Mouse (Mus musculus) forebrain, embryonic 11.5 days (tissue): Measurements from ENCODE around the gene Zfp691. TPM values are rescaled to one million over a fixed set of nuclear protein-coding genes. Genes with fewer than 3 reads are reported as not detected.

ENCODE experiments used
- ATAC-seq: fragments of 200-750 bp; cut with Nextera tagmentation; replicated peaks from 2 replicates; pipeline ENCODE4 v1.8.0; 2017; ENCODE audit warnings: moderate TSS enrichment; ENCODE audit not compliant: low FRiP score
- DNase-seq: peaks from one replicate; pipeline ENCODE4 v3.0.0-alpha.2; 2017; ENCODE audit warnings: low spot score
- H3K27ac ChIP-seq: fragments of 300-500 bp; sonication (generic); 2 replicates; pipeline ENCODE4 v1.5.1; 2014; ENCODE audit warnings: low read depth, low read length
- H3K27me3 ChIP-seq: fragments of 300-500 bp; sonication (generic); 2 replicates; pipeline ENCODE4 v1.6.1; 2014; ENCODE audit warnings: mild to moderate bottlenecking, low read length, mixed read lengths; ENCODE audit not compliant: control insufficient read depth, insufficient read depth
- H3K36me3 ChIP-seq: fragments of 300-500 bp; sonication (generic); 2 replicates; pipeline ENCODE4 v1.6.1; 2014; ENCODE audit warnings: mild to moderate bottlenecking, low read length, moderate library complexity, mixed read lengths; ENCODE audit not compliant: control insufficient read depth, insufficient read depth
- H3K4me1 ChIP-seq: fragments of 300-500 bp; sonication (generic); replicated peaks from 2 replicates; pipeline ENCODE4 v1.6.1; 2014; ENCODE audit warnings: low read length, mixed read lengths; ENCODE audit not compliant: control insufficient read depth, insufficient read depth
- H3K4me2 ChIP-seq: fragments of 300-500 bp; sonication (generic); 2 replicates; pipeline ENCODE4 v1.6.1; 2014; ENCODE audit warnings: low read depth, mild to moderate bottlenecking, low read length, moderate library complexity, mixed read lengths; ENCODE audit not compliant: severe bottlenecking
- H3K4me3 ChIP-seq: fragments of 300-500 bp; sonication (generic); 2 replicates; pipeline ENCODE4 v1.5.1; 2014; ENCODE audit warnings: low read depth, low read length
- H3K9ac ChIP-seq: fragments of 300-500 bp; sonication (generic); 2 replicates; pipeline ENCODE4 v1.6.1; 2014; ENCODE audit warnings: low read length
- H3K9me3 ChIP-seq: fragments of 300-500 bp; sonication (generic); 2 replicates; pipeline ENCODE4 v1.6.1; 2016; ENCODE audit warnings: low read length, mixed read lengths; ENCODE audit not compliant: control insufficient read depth
- WGBS: fragments of 180-500 bp; shearing (Covaris S2); extraction: QIAGEN DNeasy Blood & Tissue Kit; methylation state at CpG from one replicate; pipeline ENCODE4 v1.1.7; 2014; 5-methylcytosine and 5-hydroxymethylcytosine counted together
- polyA plus RNA-seq: library from polyadenylated mRNA; unstranded; fragments of >200 nt; fragmentation: Nextera tagmentation; extraction: Ambion mirVana; gene quantifications from 2 replicates; pipeline ENCODE4 v1.2.1, GENCODE M21; 2014

Zfp691 gene
- 10.5 and 11.1 TPM in 2 replicates for polyA plus RNA-seq

DNA sequence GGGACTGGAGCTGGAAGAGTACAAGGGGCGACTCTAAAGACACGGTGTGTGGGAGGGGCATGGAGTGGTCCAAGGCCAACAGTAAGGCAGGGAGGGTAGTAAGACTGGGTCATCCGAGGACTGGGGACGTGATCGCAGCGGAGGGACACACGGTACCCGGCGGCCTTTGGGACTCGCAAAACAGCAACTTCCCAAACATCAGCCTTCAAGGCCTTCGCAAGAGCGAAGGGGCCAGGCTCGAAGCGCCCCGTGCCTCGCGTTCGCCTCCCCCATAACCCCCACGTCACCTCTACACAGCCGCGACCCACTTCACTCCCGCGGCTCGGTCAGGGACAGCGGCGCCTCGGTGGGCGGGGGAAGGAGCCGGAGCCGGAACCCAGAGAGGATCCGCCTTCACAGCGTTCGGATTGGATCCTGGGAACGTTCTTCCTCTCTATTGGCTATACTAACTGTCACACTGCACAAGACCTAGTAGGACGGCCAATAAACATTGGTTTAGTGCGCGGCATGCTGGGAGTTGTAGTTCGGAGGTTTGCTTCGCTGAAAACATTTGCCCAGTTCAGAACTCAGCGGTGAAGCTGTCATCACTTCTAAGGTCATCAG is at the start of gene Zfp691:
TSS of gene Zfp691 (minus strand) at position 345 of the 603 bp plus-strand sequence.
- Histone ChIP-seq H3K4me1 (peaks cover 4% of the 10 kb centered on the region; the same call in 1 of the 2 replicates), H3K27ac (no peak within 1 kb of the TSS), H3K27me3 (no peaks in the 10 kb centered on the region), H3K9ac (peak within 1 kb of the TSS; percentile 73), H3K36me3 (peaks cover 3% of the 10 kb centered on the region; the same call in 1 of the 2 replicates), H3K4me3 (peak within 1 kb of the TSS; percentile 75), H3K9me3 (no peaks in the 10 kb centered on the region), H3K4me2 (peak within 1 kb of the TSS; percentile 74)
- DNase-seq (peak; percentile 92), ATAC-seq (peak; percentile 99)
- WGBS, result under 1% methylated on average over 40 of the region's 40 CpGs

DNA sequence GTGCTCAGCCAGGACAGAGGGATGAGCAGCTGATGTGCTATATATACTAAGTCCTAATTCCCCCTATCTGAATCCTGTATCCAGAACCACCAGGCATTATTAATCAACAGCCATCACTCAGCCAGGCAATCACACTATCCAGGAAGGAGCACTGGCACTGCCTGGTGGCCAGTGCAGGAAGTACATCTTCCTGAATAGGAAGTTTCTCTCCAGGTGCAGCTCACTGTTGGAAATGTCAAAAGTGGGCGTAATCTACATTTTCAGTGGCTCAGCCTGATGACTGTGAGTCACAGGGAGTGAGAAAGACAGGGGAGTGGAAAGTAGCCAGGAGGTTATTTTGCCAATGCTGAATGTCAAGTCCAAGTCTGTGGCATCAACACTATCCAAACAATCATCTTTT is 49.7 kb upstream of the Zfp691 start:
- 86% methylated on average over 1 of the region's 1 CpGs for WGBS
- ATAC-seq (0 out of 2 replicates have a peak, but pooled peaks have one; percentile 24), DNase-seq (no peak)
- Histone ChIP-seq H3K9ac (no peak overlapping the region), H3K4me3 (no peak overlapping the region), H3K9me3 (no peaks in the 10 kb centered on the region), H3K4me1 (no peaks in the 10 kb centered on the region), H3K36me3 (peaks cover 4% of the 10 kb centered on the region; the same call in 1 of the 2 replicates), H3K4me2 (no peak overlapping the region), H3K27ac (no peak overlapping the region), H3K27me3 (no peaks in the 10 kb centered on the region)

DNA sequence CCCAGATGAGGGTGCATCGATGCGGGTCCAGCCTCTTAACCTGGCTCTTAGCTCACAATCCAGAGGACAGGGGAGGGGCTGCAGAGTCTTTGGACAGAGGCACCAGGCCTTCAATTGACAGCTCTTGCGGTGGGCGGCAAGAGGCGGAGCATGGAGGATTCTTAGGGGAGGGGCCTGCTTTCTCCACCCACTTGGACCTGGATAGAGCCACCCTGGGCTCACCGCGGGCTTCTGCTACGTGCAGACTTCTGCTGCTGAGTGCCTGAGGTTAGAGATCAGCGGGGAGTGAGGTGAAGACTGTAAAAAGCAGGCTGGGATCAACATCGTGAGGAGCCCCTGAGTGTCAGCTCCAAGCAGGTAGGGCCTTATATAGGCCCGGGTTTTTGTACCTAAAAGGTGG is 44.2 kb upstream of the Zfp691 start, which contains the start of gene Tmem269:
TSS of gene Tmem269 (minus strand) at position 49 of the 400 bp plus-strand sequence.
- Histone ChIP-seq H3K36me3 (no peaks in the 10 kb centered on the region), H3K27ac (no peak within 1 kb of the TSS), H3K9me3 (no peaks in the 10 kb centered on the region), H3K4me2 (no peak within 1 kb of the TSS), H3K27me3 (no peaks in the 10 kb centered on the region), H3K4me1 (peaks cover 4% of the 10 kb centered on the region; the same call in 1 of the 2 replicates), H3K4me3 (no peak within 1 kb of the TSS), H3K9ac (no peak within 1 kb of the TSS)
- ATAC-seq (0 out of 2 replicates have a peak, but pooled peaks have one; percentile 24), DNase-seq (no peak)
- WGBS, result 6% methylated on average over 11 of the region's 11 CpGs

DNA sequence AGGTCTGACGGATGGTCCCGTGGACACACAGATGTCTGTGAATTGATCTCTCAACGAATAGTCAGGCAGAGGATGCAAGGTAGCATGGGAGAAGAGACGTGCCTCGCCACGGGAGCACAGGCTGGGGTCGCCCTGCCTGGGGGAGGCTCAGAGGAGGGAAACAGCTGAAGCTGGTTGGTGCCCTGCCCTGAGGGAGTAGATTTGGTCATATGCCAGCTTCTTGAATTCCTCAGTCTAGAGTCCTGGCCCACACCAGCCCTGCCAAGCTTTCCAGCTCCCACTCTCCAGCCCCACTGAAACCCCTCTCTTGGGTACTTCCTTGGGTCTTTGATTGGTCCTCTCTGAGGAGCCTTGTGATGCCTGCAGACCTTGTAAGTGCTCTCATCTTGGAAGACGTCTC is 42.7 kb upstream of the Zfp691 start:
- no peaks in the 10 kb centered on the region for H3K9me3 ChIP-seq
- 83% methylated on average over 8 of the region's 8 CpGs for WGBS
- no peak overlapping the region for H3K4me2 ChIP-seq
- no peak for DNase-seq
- no peak overlapping the region for H3K27ac ChIP-seq
- no peak overlapping the region for H3K9ac ChIP-seq
- H3K27me3 ChIP-seq, result no peaks in the 10 kb centered on the region
- peaks cover 4% of the 10 kb centered on the region; the same call in 1 of the 2 replicates for H3K4me1 ChIP-seq
- ATAC-seq, result no peak
- no peak overlapping the region for H3K4me3 ChIP-seq
- H3K36me3 ChIP-seq, result no peaks in the 10 kb centered on the region

DNA sequence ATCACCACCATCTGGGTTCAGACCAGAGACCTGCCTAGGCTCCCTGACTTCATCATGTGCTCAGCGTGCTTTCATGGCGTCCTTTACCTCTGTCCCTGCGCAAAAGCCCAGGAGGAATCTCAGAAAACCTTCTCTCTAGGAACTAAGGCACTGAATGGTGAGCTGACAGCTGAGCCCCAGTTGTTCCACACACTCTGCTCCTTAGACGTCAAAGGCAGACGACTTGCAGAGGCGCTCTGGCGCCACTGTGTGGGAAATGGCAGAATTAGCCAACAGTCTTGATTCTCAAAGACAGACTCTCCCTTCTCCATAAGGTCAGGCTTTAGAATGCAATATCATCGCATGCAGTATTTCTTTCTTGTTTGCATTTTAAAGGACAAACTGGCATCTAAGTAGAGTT is 30.7 kb upstream of the Zfp691 start:
- 25% methylated on average over 8 of the region's 8 CpGs for WGBS
- Histone ChIP-seq H3K4me2 (no peak overlapping the region), H3K36me3 (no peaks in the 10 kb centered on the region; the same call in 1 of the 2 replicates), H3K27me3 (no peaks in the 10 kb centered on the region), H3K4me1 (no peaks in the 10 kb centered on the region), H3K4me3 (no peak overlapping the region), H3K9ac (no peak overlapping the region), H3K27ac (no peak overlapping the region), H3K9me3 (no peaks in the 10 kb centered on the region)
- DNase-seq (peak; percentile 73), ATAC-seq (no peak)

DNA sequence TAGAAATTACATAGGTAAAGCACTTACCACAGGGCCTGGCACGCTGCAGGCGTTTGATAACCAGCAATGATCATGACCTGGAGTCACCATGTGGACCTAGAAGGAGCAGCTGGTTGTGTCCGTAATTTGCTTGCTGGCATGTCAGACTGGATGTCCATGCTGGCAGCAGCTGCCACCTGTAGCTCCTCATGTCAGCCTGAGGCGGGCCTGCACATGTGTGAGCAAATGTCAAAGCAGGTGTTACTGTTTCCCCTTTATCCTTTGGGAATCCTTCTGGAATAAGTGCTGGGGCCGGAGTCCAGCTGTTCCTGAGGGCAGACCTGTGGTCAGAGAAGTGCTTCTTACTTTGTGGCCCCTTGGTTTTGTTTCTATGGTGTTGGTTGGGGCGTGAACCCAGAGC is 24.1 kb upstream of the Zfp691 start:
- H3K9ac ChIP-seq, result no peak overlapping the region
- no peak overlapping the region for H3K4me3 ChIP-seq
- DNase-seq (no peak), ATAC-seq (no peak)
- no peak overlapping the region for H3K4me2 ChIP-seq
- H3K27me3 ChIP-seq, result no peaks in the 10 kb centered on the region
- WGBS, result 84% methylated on average over 6 of the region's 6 CpGs
- H3K27ac ChIP-seq, result no peak overlapping the region
- H3K4me1 ChIP-seq, result no peaks in the 10 kb centered on the region
- no peaks in the 10 kb centered on the region; the same call in 1 of the 2 replicates for H3K36me3 ChIP-seq
- H3K9me3 ChIP-seq, result no peaks in the 10 kb centered on the region

DNA sequence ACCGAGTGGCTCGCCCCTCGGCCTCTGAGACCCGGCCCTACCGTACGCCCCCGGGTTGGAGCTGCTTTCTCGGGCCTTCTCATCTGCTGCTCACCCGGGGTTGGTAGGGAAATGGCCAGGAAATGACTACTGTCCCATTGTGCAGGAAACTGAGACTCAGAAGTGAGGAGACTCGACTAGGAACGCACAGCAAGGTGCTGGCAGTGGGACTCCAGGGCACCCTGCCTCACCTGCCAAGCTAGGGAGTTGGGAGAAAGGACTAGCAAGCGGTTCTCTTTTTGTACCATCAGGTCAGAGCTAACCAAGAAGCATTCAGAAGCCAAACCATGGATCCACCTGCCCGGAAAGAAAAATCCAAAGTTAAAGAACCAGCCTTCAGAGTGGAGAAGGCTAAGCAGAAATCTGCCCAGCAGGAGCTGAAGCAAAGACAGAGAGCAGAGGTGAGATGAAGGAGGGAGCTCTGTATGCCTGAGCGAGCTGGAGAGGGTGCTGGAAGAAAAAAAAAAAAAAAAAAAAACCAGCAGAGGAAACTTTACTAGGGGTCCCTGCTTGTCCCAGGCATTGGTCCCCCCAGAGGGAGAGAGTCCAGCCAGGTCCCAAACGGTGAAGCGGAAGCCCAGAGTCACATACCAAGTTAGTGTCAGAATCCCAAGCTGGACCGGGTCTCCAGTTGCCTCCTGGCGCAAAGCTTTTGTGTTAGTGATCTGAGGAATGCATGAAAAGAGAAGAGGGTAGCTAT is 21.8 kb upstream of the Zfp691 start:
- DNase-seq (no peak), ATAC-seq (no peak; the same call in 1 of the 2 replicates)
- peak overlapping the region; percentile 77 for H3K9ac ChIP-seq
- H3K4me1 ChIP-seq, result no peaks in the 10 kb centered on the region
- peak overlapping the region; percentile 56 for H3K4me2 ChIP-seq
- H3K4me3 ChIP-seq, result peak overlapping the region; percentile 76
- no peaks in the 10 kb centered on the region for H3K27me3 ChIP-seq
- H3K27ac ChIP-seq, result no peak overlapping the region; the same call in 1 of the 2 replicates
- H3K36me3 ChIP-seq, result no peaks in the 10 kb centered on the region
- no peaks in the 10 kb centered on the region for H3K9me3 ChIP-seq
- WGBS, result 7% methylated on average over 18 of the region's 18 CpGs

DNA sequence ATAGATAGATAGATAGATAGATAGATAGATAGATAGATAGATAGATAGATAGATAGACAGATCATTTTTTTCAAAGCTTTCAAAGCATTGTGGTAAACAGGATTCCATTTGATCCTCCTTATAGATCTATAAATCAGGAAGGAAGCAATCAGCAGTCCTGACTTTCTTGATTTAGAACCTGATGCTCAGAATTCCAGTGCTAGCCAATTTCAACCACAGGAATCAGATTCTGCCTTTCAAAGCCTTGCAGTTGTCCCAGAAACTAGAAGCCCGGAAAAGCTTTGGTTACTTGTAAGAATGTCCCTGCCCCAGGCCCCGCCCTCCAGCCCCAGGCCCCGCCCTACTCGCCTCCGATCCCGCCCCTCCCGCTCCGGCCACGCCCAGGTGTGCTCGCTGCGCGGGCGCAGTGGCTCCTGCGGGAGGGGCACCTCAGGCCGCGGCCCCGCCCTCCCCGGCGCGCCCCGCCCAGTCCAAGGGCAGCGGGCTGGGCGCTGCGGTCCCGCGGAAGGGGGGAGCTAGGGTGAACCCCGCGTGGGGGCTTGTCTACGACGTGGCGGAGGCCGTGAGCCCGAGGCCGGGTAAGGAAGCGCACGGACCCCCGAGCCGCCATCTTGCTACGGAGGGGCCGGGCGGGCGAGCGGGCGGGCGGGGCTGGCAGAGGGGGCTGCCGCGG is 21.1 kb upstream of the Zfp691 start, which contains the start of gene Svbp:
TSS of gene Svbp (plus strand) at position 398 of the 673 bp plus-strand sequence.
- Histone ChIP-seq H3K9me3 (no peaks in the 10 kb centered on the region), H3K4me2 (peak within 1 kb of the TSS; percentile 56), H3K4me3 (peak within 1 kb of the TSS; percentile 76), H3K27me3 (no peaks in the 10 kb centered on the region), H3K4me1 (no peaks in the 10 kb centered on the region), H3K9ac (peak within 1 kb of the TSS; percentile 77), H3K27ac (no peak within 1 kb of the TSS; the same call in 1 of the 2 replicates), H3K36me3 (no peaks in the 10 kb centered on the region)
- under 1% methylated on average over 45 of the region's 47 CpGs for WGBS
- ATAC-seq (peak; percentile 94), DNase-seq (peak; percentile 97)
